Mouse (Mus musculus): ENCODE measurements around the gene Ccp110. TPM values are rescaled to one million over a fixed set of nuclear protein-coding genes. Genes with fewer than 3 reads are reported as not detected.

Gene Ccp110
- total RNA-seq, 2 experiments from 2014 or later: 2.4 to 2.8 TPM

- no peak for DNase-seq
Observed at GRCm38 (mm10) chr7:118728846-118729587, 16.7 kb downstream of the Ccp110 start.

GRCm38 (mm10) chr7:118731781-118732180, 19.4 kb downstream of the Ccp110 start:
- DNase-seq: no peak

GRCm38 (mm10) chr7:118733225-118733624, 20.9 kb downstream of the Ccp110 start:
- DNase-seq: no peak

- no peak for DNase-seq
Observed at GRCm38 (mm10) chr7:118738730-118739129, 26.4 kb downstream of the Ccp110 start.

- DNase-seq: peak; percentile 68
Observed at GRCm38 (mm10) chr7:118739975-118740531, 27.7 kb downstream of the Ccp110 start, which contains the start of gene Vps35l. Vps35l (plus strand) TSS chr7:118740226.

- peak; percentile 94 for DNase-seq
Observed at GRCm38 (mm10) chr7:118740532-118741338, 28.4 kb downstream of the Ccp110 start.

GRCm38 (mm10) chr7:118742278-118742677, 29.9 kb downstream of the Ccp110 start:
- DNase-seq: no peak

- DNase-seq: no peak
Observed at GRCm38 (mm10) chr7:118744766-118745165, 32.4 kb downstream of the Ccp110 start.

- no peak for DNase-seq
Observed at GRCm38 (mm10) chr7:118747891-118748672, 35.7 kb downstream of the Ccp110 start.

- DNase-seq: no peak
Observed at GRCm38 (mm10) chr7:118749706-118750105, 37.4 kb downstream of the Ccp110 start.

GRCm38 (mm10) chr7:118751625-118752024, 39.3 kb downstream of the Ccp110 start:
- no peak for DNase-seq

- no peak for DNase-seq
Observed at GRCm38 (mm10) chr7:118755756-118756155, 43.4 kb downstream of the Ccp110 start.

GRCm38 (mm10) chr7:118756490-118757265, 44.3 kb downstream of the Ccp110 start:
- no peak for DNase-seq

- no peak for DNase-seq
Observed at GRCm38 (mm10) chr7:118758369-118758768, 46.0 kb downstream of the Ccp110 start.

GRCm38 (mm10) chr7:118759372-118759771, 47.0 kb downstream of the Ccp110 start:
- DNase-seq: no peak

GRCm38 (mm10) chr7:118763939-118764338, 51.6 kb downstream of the Ccp110 start:
- DNase-seq: no peak

GRCm38 (mm10) chr7:118764725-118765124, 52.4 kb downstream of the Ccp110 start:
- DNase-seq: no peak

GRCm38 (mm10) chr7:118765604-118766003, 53.3 kb downstream of the Ccp110 start:
- no peak for DNase-seq

- DNase-seq: no peak
Observed at GRCm38 (mm10) chr7:118766119-118766833, 53.9 kb downstream of the Ccp110 start.

GRCm38 (mm10) chr7:118766834-118767224, 54.5 kb downstream of the Ccp110 start:
- no peak for DNase-seq

GRCm38 (mm10) chr7:118769208-118769607, 56.9 kb downstream of the Ccp110 start:
- DNase-seq: no peak

All from gastrocnemius, postnatal 25 days (tissue).